Mouse (Mus musculus): ENCODE measurements around the gene Clk4. TPM values are rescaled to one million over a fixed set of nuclear protein-coding genes. Genes with fewer than 3 reads are reported as not detected.
A peak's percentile ranks its signal among the peaks of the same experiment; 100 is the strongest.

The Clk4 gene
- total and polyA plus RNA-seq, 2 experiments from 2014 or later: 79.8 to 103 TPM

- Histone ChIP-seq H3K4me1 (ENCODE audit: insufficient read depth, low read length) (no peaks in the 10 kb centered on the region), H3K9ac (replicated peaks; ENCODE audit: low read length, poor library complexity, severe bottlenecking) (no peak overlapping the region), H3K4me2 (ENCODE audit: low read depth, low read length, poor library complexity, severe bottlenecking) (no peak overlapping the region), H3K9me3 (ENCODE audit: low read length) (no peaks in the 10 kb centered on the region), H3K4me3 (ENCODE audit: low read depth, low read length) (no peak overlapping the region), H3K36me3 (ENCODE audit: insufficient read depth, low read length) (no peaks in the 10 kb centered on the region), H3K27me3 (ENCODE audit: insufficient read depth, low read length) (no peaks in the 10 kb centered on the region; the same call in 1 of the 2 replicates), H3K27ac (ENCODE audit: low read depth, low read length) (no peak overlapping the region)
- DNase-seq (ENCODE audit: low spot score): peak; percentile 49
- ATAC-seq (ENCODE audit: low FRiP score): no peak; the same call in 1 of the 2 replicates
- no peak for TF ChIP-seq CTCF (IDR thresholded peaks at IDR 0.05)
- WGBS: 88% methylated on average over 3 of the region's 3 CpGs
Observed at GRCm38 (mm10) chr11:51295742-51296141, 34.2 kb downstream of the Clk4 start.

- no peak for TF ChIP-seq CTCF (IDR thresholded peaks at IDR 0.05)
- no peaks in the 10 kb centered on the region for H3K4me1 ChIP-seq (ENCODE audit: insufficient read depth, low read length)
- 90% methylated on average over 4 of the region's 4 CpGs for WGBS
- no peaks in the 10 kb centered on the region for H3K27me3 ChIP-seq (ENCODE audit: insufficient read depth, low read length)
- no peak overlapping the region for H3K9ac ChIP-seq (replicated peaks; ENCODE audit: low read length, poor library complexity, severe bottlenecking)
- no peaks in the 10 kb centered on the region for H3K9me3 ChIP-seq (ENCODE audit: low read length)
- H3K36me3 ChIP-seq (ENCODE audit: insufficient read depth, low read length): no peaks in the 10 kb centered on the region
- no peak overlapping the region for H3K4me2 ChIP-seq (ENCODE audit: low read depth, low read length, poor library complexity, severe bottlenecking)
- DNase-seq (ENCODE audit: low spot score) (no peak), ATAC-seq (ENCODE audit: low FRiP score) (no peak)
- no peak overlapping the region for H3K27ac ChIP-seq (ENCODE audit: low read depth, low read length)
- no peak overlapping the region for H3K4me3 ChIP-seq (ENCODE audit: low read depth, low read length)
Observed at GRCm38 (mm10) chr11:51298691-51299090, 37.2 kb downstream of the Clk4 start.

DNA sequence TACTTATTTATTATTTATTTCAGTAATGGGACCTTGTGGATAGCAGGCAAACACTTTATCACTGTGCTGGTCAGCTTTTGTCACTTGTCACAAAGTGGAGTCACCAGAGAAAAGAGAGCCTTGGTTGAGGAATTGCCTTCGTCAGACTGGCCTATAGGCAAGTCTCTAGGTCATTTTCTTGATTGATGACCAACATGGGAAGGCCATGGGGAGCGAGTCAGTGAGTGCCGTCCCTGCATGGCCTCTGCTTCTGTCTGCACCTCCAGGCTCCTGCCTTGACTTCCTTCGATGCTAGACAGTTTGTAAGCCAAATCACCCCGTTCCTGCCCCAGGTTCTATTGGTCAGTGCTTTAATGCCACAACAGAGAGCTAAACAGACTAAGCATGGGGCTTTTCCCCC, 40.9 kb downstream of the Clk4 start:
- 91% methylated on average over 5 of the region's 5 CpGs for WGBS
- no peak overlapping the region for H3K9ac ChIP-seq (replicated peaks; ENCODE audit: low read length, poor library complexity, severe bottlenecking)
- no peak for ATAC-seq (ENCODE audit: low FRiP score)
- no peak overlapping the region for H3K4me3 ChIP-seq (ENCODE audit: low read depth, low read length)
- H3K4me2 ChIP-seq (ENCODE audit: low read depth, low read length, poor library complexity, severe bottlenecking): no peak overlapping the region
- H3K27ac ChIP-seq (ENCODE audit: low read depth, low read length): no peak overlapping the region
- TF ChIP-seq CTCF (IDR thresholded peaks at IDR 0.05): no peak
- H3K4me1 ChIP-seq (ENCODE audit: insufficient read depth, low read length): no peaks in the 10 kb centered on the region
- H3K27me3 ChIP-seq (ENCODE audit: insufficient read depth, low read length): no peaks in the 10 kb centered on the region
- no peaks in the 10 kb centered on the region for H3K36me3 ChIP-seq (ENCODE audit: insufficient read depth, low read length)
- no peaks in the 10 kb centered on the region for H3K9me3 ChIP-seq (ENCODE audit: low read length)
- DNase-seq (ENCODE audit: low spot score): no peak

GRCm38 (mm10) chr11:51303981-51304553, 42.5 kb downstream of the Clk4 start:
- Histone ChIP-seq H3K36me3 (ENCODE audit: insufficient read depth, low read length) (no peaks in the 10 kb centered on the region), H3K4me3 (ENCODE audit: low read depth, low read length) (no peak overlapping the region), H3K27ac (ENCODE audit: low read depth, low read length) (no peak overlapping the region), H3K9ac (replicated peaks; ENCODE audit: low read length, poor library complexity, severe bottlenecking) (no peak overlapping the region), H3K4me2 (ENCODE audit: low read depth, low read length, poor library complexity, severe bottlenecking) (no peak overlapping the region), H3K27me3 (ENCODE audit: insufficient read depth, low read length) (no peaks in the 10 kb centered on the region), H3K9me3 (ENCODE audit: low read length) (no peaks in the 10 kb centered on the region), H3K4me1 (ENCODE audit: insufficient read depth, low read length) (no peaks in the 10 kb centered on the region)
- TF ChIP-seq CTCF (IDR thresholded peaks at IDR 0.05): no peak
- ATAC-seq (ENCODE audit: low FRiP score) (no peak), DNase-seq (ENCODE audit: low spot score) (no peak)
- WGBS: 75% methylated on average over 12 of the region's 12 CpGs

DNA sequence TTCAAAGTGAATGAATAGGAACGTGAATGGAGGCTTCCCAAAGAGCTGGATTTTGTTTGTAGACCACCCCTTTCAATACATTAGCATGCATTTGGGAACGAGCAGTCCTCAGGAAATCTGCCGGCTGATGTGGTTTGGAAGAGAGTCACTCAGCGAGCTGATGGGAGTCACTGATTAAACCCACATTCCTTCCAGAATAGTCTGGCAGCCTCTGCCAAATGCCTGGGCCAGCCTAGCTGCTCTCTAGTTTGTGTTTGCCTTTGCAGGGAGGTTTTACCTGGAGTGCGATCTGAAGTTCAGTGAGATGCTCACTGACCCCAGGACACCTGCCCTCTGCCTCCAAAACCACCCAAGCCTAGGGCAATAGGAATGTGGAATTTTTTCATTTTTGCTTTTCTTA, 46.8 kb downstream of the Clk4 start:
- 74% methylated on average over 5 of the region's 5 CpGs for WGBS
- no peak for TF ChIP-seq CTCF (IDR thresholded peaks at IDR 0.05)
- ATAC-seq (ENCODE audit: low FRiP score) (no peak), DNase-seq (ENCODE audit: low spot score) (no peak)
- H3K9ac ChIP-seq (replicated peaks; ENCODE audit: low read length, poor library complexity, severe bottlenecking): no peak overlapping the region
- H3K4me3 ChIP-seq (ENCODE audit: low read depth, low read length): no peak overlapping the region
- H3K27me3 ChIP-seq (ENCODE audit: insufficient read depth, low read length): no peaks in the 10 kb centered on the region
- H3K27ac ChIP-seq (ENCODE audit: low read depth, low read length): no peak overlapping the region
- no peaks in the 10 kb centered on the region for H3K36me3 ChIP-seq (ENCODE audit: insufficient read depth, low read length)
- no peaks in the 10 kb centered on the region for H3K9me3 ChIP-seq (ENCODE audit: low read length)
- H3K4me2 ChIP-seq (ENCODE audit: low read depth, low read length, poor library complexity, severe bottlenecking): no peak overlapping the region
- no peaks in the 10 kb centered on the region; the same call in 1 of the 2 replicates for H3K4me1 ChIP-seq (ENCODE audit: insufficient read depth, low read length)

DNA sequence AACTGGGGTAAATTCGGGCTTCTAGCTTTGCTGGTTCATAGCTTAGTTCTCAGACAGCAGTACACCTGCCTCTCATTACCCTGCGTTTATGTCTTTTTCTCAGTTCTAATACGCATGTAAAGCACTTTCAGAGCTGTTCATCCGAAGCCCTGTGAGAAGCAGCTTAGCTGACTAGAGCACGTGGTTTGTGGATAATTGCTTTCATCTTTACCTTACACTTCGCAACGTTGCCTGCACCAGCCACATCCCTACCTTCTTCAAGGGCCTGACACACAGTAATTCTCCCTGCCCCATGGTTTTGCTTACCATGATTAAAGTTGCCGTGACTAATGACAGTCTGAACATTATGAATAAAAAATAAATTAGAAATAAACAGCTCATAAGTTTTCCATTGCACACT, 50.3 kb downstream of the Clk4 start:
- Histone ChIP-seq H3K9ac (replicated peaks; ENCODE audit: low read length, poor library complexity, severe bottlenecking) (no peak overlapping the region), H3K36me3 (ENCODE audit: insufficient read depth, low read length) (no peaks in the 10 kb centered on the region), H3K4me1 (ENCODE audit: insufficient read depth, low read length) (peaks cover 2% of the 10 kb centered on the region; the same call in 1 of the 2 replicates), H3K27me3 (ENCODE audit: insufficient read depth, low read length) (no peaks in the 10 kb centered on the region), H3K4me3 (ENCODE audit: low read depth, low read length) (no peak overlapping the region), H3K27ac (ENCODE audit: low read depth, low read length) (no peak overlapping the region), H3K4me2 (ENCODE audit: low read depth, low read length, poor library complexity, severe bottlenecking) (no peak overlapping the region), H3K9me3 (ENCODE audit: low read length) (no peaks in the 10 kb centered on the region)
- 72% methylated on average over 8 of the region's 8 CpGs for WGBS
- DNase-seq (ENCODE audit: low spot score) (no peak), ATAC-seq (ENCODE audit: low FRiP score) (no peak)
- no peak for TF ChIP-seq CTCF (IDR thresholded peaks at IDR 0.05)
